Mouse (Mus musculus) spleen, adult 2 months (tissue): Measurements from ENCODE around the gene Shc3.

Experiments
- CTCF ChIP-seq: fragments of 200-500 bp; IDR thresholded peaks from 2 replicates; pipeline ENCODE4 v1.5.1; 2011; ENCODE audit warnings: mild to moderate bottlenecking, inconsistent platforms; ENCODE audit not compliant: insufficient read depth, insufficient read length, insufficient replicate concordance; ENCODE audit errors: extremely low read depth
- POLR2A ChIP-seq: fragments of 200-500 bp; IDR thresholded peaks from 2 replicates; pipeline ENCODE4 v1.6.1; 2011; ENCODE audit warnings: low read depth, low read length, inconsistent platforms

GRCm38 (mm10) chr13:51384899-51385298, 184.3 kb downstream of the Shc3 start:
- no peak for TF ChIP-seq POLR2A
- TF ChIP-seq CTCF, result no peak
